Comparison of ENCODE assay signal across 8 mouse cellular contexts in the genomic region with DNA sequence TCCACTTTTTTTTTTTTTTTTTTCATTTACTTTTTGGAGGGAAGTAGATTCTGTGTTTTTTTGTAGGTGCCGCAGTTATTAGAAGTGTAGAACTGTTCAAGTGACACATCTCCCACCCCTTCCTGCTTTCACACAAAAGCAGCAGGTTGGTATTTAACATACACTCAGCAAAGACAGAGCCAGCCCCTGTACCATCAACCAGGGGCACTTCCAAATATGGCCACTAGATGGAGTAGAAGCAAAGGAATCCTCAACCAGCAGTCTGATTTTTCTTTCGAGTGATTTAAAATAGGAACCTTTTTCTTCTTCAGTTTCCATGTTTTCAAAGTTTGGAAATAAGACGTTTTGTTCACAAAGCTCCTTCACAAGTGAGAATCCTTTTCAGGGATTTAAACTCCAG.
DNase-seq lines count a peak whose midpoint lies in the region; ATAC-seq and TF ChIP-seq lines count a peak whose summit lies in the region.

No protein-coding gene starts in this region.

- WGBS in forebrain, embryonic 10.5 days: 33% methylated on average over 3 of the region's 3 CpGs
- 19% methylated on average over 3 of the region's 3 CpGs for WGBS in limb, embryonic 13.5 days
- 32% methylated on average over 3 of the region's 3 CpGs for whole genome bisulfite sequencing in neural tube, embryonic 12.5 days

- ATAC-seq in limb, embryonic 13.5 days (ENCODE audit: low FRiP score, low read depth): peak; percentile 41; the same call in 1 of the 2 replicates
- ATAC-seq in neural tube, embryonic 12.5 days (ENCODE audit: low FRiP score, low read depth): 0 out of 2 replicates have a peak, but pooled peaks have one; percentile 48

- TF ChIP-seq POLR2A in brain, embryonic 14.5 days (IDR thresholded peaks at IDR 0.05; ENCODE audit: borderline replicate concordance, extremely low read depth, insufficient read depth, insufficient read length, poor library complexity, severe bottlenecking): no peak

- H3K4me3 ChIP-seq in forebrain, embryonic 10.5 days: no peak overlapping the region
- H3K4me3 ChIP-seq in limb, embryonic 13.5 days: no peak overlapping the region
- no peak overlapping the region for H3K4me3 ChIP-seq in neural tube, embryonic 12.5 days

- no peak overlapping the region for H3K9ac ChIP-seq in limb, embryonic 13.5 days
- no peak overlapping the region for H3K9ac ChIP-seq in neural tube, embryonic 12.5 days

- H3K4me2 ChIP-seq in limb, embryonic 13.5 days (replicated peaks): no peak overlapping the region
- no peak overlapping the region for H3K4me2 ChIP-seq in neural tube, embryonic 12.5 days (replicated peaks)

- no peak overlapping the region for H3K27ac ChIP-seq in forebrain, embryonic 10.5 days
- no peak overlapping the region for H3K27ac ChIP-seq in limb, embryonic 13.5 days
- H3K27ac ChIP-seq in neural tube, embryonic 12.5 days: no peak overlapping the region

- DNase-seq in urinary bladder, postnatal 14 days (ENCODE audit: low spot score): peak; percentile 75
- DNase-seq in urinary bladder, postnatal 10 days (ENCODE audit: low spot score): no peak
- peak; percentile 78 for DNase-seq in brain, embryonic 14.5 days (ENCODE audit: low read depth)
- peak; percentile 46 for DNase-seq in forebrain, embryonic 10.5 days (ENCODE audit: extremely low spot score, low spot score)
- DNase-seq in kidney, adult 9 months: peak; percentile 77
- peak; percentile 56 for DNase-seq in thymus, postnatal 4 days

- H3K27me3 ChIP-seq in forebrain, embryonic 10.5 days (ENCODE audit: poor library complexity, severe bottlenecking): no peaks in the 10 kb centered on the region
- H3K27me3 ChIP-seq in limb, embryonic 13.5 days: no peaks in the 10 kb centered on the region
- H3K27me3 ChIP-seq in neural tube, embryonic 12.5 days (replicated peaks): no peaks in the 10 kb centered on the region

- H3K36me3 ChIP-seq in forebrain, embryonic 10.5 days (replicated peaks): no peaks in the 10 kb centered on the region
- 0 out of 2 replicates have a peak, but pooled peaks cover 7% of the 10 kb centered on the region for H3K36me3 ChIP-seq in limb, embryonic 13.5 days
- no peaks in the 10 kb centered on the region for H3K36me3 ChIP-seq in neural tube, embryonic 12.5 days

- no peaks in the 10 kb centered on the region for H3K4me1 ChIP-seq in forebrain, embryonic 10.5 days
- H3K4me1 ChIP-seq in limb, embryonic 13.5 days: no peaks in the 10 kb centered on the region
- no peaks in the 10 kb centered on the region for H3K4me1 ChIP-seq in neural tube, embryonic 12.5 days

- no peaks in the 10 kb centered on the region for H3K9me3 ChIP-seq in forebrain, embryonic 10.5 days
- H3K9me3 ChIP-seq in limb, embryonic 13.5 days: no peaks in the 10 kb centered on the region
- no peaks in the 10 kb centered on the region for H3K9me3 ChIP-seq in neural tube, embryonic 12.5 days

- peak; percentile 77; the same call in 1 of the 2 replicates for TF ChIP-seq CTCF in brain, embryonic 14.5 days (IDR thresholded peaks at IDR 0.05; ENCODE audit: borderline replicate concordance, extremely low read depth, insufficient read depth, insufficient read length)
